Mouse (Mus musculus) G1E (cell line): ENCODE measurements around the gene Runx1.

Experiments
- CTCF ChIP-seq: IDR thresholded peaks from 2 replicates; pipeline ENCODE4 v1.5.1; 2012; ENCODE audit warnings: low read depth, low read length, inconsistent platforms, mixed read lengths
- GATA1 ChIP-seq: IDR thresholded peaks from 2 replicates; pipeline ENCODE4 v1.6.1; 2012; ENCODE audit warnings: borderline replicate concordance, low read length, inconsistent platforms, mixed read lengths
- POLR2AphosphoS5 ChIP-seq: IDR thresholded peaks from 2 replicates; pipeline ENCODE4 v1.6.1; 2012; ENCODE audit warnings: low read depth, low read length, inconsistent platforms; ENCODE audit not compliant: insufficient replicate concordance

DNA sequence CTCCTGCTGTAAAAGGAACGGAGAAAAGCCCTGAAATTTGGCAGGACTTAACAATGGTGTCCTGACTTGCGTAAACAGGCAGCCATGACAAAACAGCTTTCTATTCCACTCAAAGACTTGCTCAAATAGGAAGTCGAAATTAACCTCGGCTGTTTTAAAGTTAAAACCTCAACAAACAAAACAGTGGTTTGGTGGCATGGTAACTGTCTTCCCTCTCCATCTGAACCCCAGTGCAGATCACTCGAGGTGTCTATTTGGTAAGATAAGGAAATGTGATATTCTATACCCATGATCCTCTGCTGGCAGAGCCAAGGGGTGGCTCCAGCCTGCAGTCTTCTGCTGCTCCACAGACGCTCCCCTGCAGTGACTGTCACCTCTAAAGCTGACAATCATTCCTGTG, 184.9 kb downstream of the Runx1 start:
- TF ChIP-seq GATA1 = no peak
- TF ChIP-seq CTCF = no peak
- no peak for TF ChIP-seq POLR2AphosphoS5
